Mouse (Mus musculus) myocyte (in vitro differentiated cells): ENCODE results near the gene Prss16.

Source experiments
- POLR2A ChIP-seq: IDR thresholded peaks from one replicate; pipeline ENCODE4 v1.6.1; 2011; ENCODE audit warnings: low read depth, mild to moderate bottlenecking, control low read depth, moderate library complexity; ENCODE audit not compliant: insufficient read length
- POLR2AphosphoS2 ChIP-seq: IDR thresholded peaks from one replicate; pipeline ENCODE4 v1.6.1; 2011; ENCODE audit warnings: low read depth, control low read depth; ENCODE audit not compliant: insufficient read length
- SRF ChIP-seq: IDR thresholded peaks from one replicate; pipeline ENCODE4 v1.6.1; 2011; ENCODE audit warnings: low read depth; ENCODE audit not compliant: control insufficient read depth, insufficient read length
- TCF12 ChIP-seq: IDR thresholded peaks from one replicate; pipeline ENCODE4 v1.6.1; 2011; ENCODE audit warnings: mild to moderate bottlenecking, control low read depth; ENCODE audit not compliant: poor library complexity, insufficient read depth, severe bottlenecking
- TCF3 ChIP-seq: IDR thresholded peaks from one replicate; pipeline ENCODE4 v1.6.1; 2011; ENCODE audit warnings: low read depth, control low read depth; ENCODE audit not compliant: insufficient read length
- USF1 ChIP-seq: IDR thresholded peaks from one replicate; pipeline ENCODE4 v1.6.1; 2011; ENCODE audit warnings: low read depth, mild to moderate bottlenecking, control low read depth, moderate library complexity

DNA sequence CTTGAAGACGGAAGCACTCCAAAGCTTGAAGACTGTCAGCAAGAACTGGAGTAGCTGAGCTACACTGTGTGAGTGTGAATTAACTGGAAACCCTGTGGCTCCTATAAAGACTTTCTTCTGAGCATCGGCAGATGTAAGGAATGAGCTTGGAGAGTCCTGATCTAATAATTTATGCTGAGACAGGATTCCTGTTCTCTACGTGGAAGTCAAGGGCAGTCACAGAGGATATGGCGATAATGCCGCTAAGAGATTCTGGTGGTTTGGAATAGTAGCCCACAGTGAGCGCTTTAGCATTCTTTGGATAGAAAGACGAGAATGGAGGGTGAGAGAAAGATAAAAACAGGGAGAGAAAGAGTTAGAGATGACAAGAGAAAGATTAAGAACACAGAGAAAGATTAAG lies 1.7 kb downstream of the Prss16 start:
- no peak for TF ChIP-seq POLR2A
- no peak for TF ChIP-seq SRF
- TF ChIP-seq USF1, result no peak
- TF ChIP-seq TCF3, result no peak
- TF ChIP-seq TCF12, result no peak
- no peak for TF ChIP-seq POLR2AphosphoS2
